Mouse (Mus musculus) bone marrow, adult 2 months (tissue): ENCODE measurements at regions not wholly inside any gene's neighbourhood (a gene's known extent, or its start where the extent isn't known, plus 50 kb on each side); places are given as distances from the start of the nearest gene placed in this dataset.

Source experiments
- CTCF ChIP-seq: fragments of 200-500 bp; IDR thresholded peaks from 2 replicates; pipeline ENCODE4 v1.5.1; 2011; ENCODE audit warnings: low read length, control low read depth; ENCODE audit not compliant: control insufficient read depth, insufficient read depth
- POLR2A ChIP-seq: fragments of 200-500 bp; IDR thresholded peaks from 2 replicates; pipeline ENCODE4 v1.6.1; 2011; ENCODE audit warnings: low read depth, mild to moderate bottlenecking, control low read depth, low read length, borderline replicate concordance; ENCODE audit not compliant: control insufficient read depth

DNA sequence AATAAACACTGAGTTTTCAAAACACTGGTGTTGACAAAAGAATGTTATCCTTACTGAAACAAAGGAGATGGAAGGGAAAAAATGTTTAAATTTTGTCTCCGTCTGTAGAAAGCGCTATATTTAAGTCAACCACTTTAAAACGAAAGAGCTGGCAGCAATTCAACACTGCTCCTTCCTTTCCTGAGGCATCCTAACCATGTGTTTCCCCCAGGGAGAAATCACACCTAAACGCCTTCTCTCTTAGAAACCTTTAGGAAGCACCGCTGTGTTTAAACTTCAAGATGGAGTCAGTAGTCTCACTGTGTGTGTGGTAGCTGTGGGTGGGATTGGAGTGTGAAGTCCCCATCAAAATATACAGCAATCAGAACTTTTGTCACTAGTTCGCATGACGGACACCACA lies 268.6 kb upstream of the Intu start:
- TF ChIP-seq POLR2A (no peak), CTCF (no peak)
